Comparison of ENCODE assay signal across 29 mouse cellular contexts in genomic region chr9:99505875-99506274, GRCm38 (mm10). TPM values are rescaled to one million over a fixed set of nuclear protein-coding genes. Genes with fewer than 3 reads are reported as not detected.
"Had no signal": no experiment of that assay in that cellular context is flagged by ENCODE, and none has a peak within 500 bp of the region (broad histone marks: within the 10 kb centered on the region; RNA-seq: fewer than 3 reads in every experiment).

No protein-coding gene starts in this region.

- H3K27me3 ChIP-seq: heart, embryonic 13.5 days; heart, embryonic 15.5 days; hindbrain, embryonic 12.5 days; kidney, embryonic 15.5 days; limb, embryonic 12.5 days had no signal

- H3K27ac ChIP-seq: gastrocnemius, adult 2 months; heart, adult 2 months; heart, embryonic 13.5 days; heart, embryonic 15.5 days; hindbrain, embryonic 10.5 days; hindbrain, embryonic 12.5 days; hindbrain, embryonic 14.5 days; kidney, embryonic 15.5 days; layer of hippocampus, adult 2 months; left cerebral cortex, adult 2 months; limb, embryonic 10.5 days; limb, embryonic 12.5 days had no signal

- DNase-seq: gastrocnemius, adult 2 months; gastrocnemius, postnatal 10 days; gastrocnemius, postnatal 25 days; heart, adult 2 months; heart, postnatal 14 days; heart, postnatal 36 days; kidney, adult 11 months; kidney, adult 2 months; kidney, adult 9 months; kidney, postnatal 10 days; kidney, postnatal 25 days; kidney, postnatal 4 days; liver had no signal

- H3K4me2 ChIP-seq: heart, embryonic 11.5 days; heart, embryonic 13.5 days; heart, embryonic 15.5 days; hindbrain, embryonic 12.5 days; hindbrain, embryonic 14.5 days; kidney, embryonic 15.5 days; limb, embryonic 12.5 days; liver, embryonic 11.5 days had no signal

- H3K4me1 ChIP-seq: heart, embryonic 13.5 days; heart, embryonic 15.5 days; hindbrain, embryonic 10.5 days; hindbrain, embryonic 12.5 days; kidney, embryonic 15.5 days; limb, embryonic 10.5 days; limb, embryonic 12.5 days had no signal

- H3K9ac ChIP-seq: heart, embryonic 13.5 days; heart, embryonic 15.5 days; hindbrain, embryonic 12.5 days; hindbrain, embryonic 14.5 days; kidney, embryonic 15.5 days; limb, embryonic 12.5 days had no signal

- H3K4me3 ChIP-seq: gastrocnemius, adult 2 months; heart, adult 2 months; heart, embryonic 13.5 days; heart, embryonic 15.5 days; hindbrain, embryonic 10.5 days; hindbrain, embryonic 12.5 days; kidney, embryonic 15.5 days; layer of hippocampus, adult 2 months; left cerebral cortex, adult 2 months; limb, embryonic 10.5 days; limb, embryonic 12.5 days had no signal

- H3K9me3 ChIP-seq: heart, embryonic 13.5 days; heart, embryonic 15.5 days; hindbrain, embryonic 10.5 days; hindbrain, embryonic 12.5 days; kidney, embryonic 15.5 days; limb, embryonic 10.5 days; limb, embryonic 12.5 days had no signal

- ATAC-seq: hindbrain, embryonic 16.5 days; inflammation-experienced regulatory T-cells, adult 6 months had no signal

RNA-seq across cellular contexts. Expression of gene Nme9, which starts 54.6 kb away (rescaled TPM):
- polyA plus RNA-seq: frontal cortex, adult 2 months; heart, embryonic 13.5 days; inflammation-experienced regulatory T-cells, adult 6 months; limb, embryonic 10.5 days; limb, embryonic 12.5 days; limb, embryonic 14.5 days; liver, embryonic 11.5 days had no signal
